Mouse (Mus musculus) C2C12 (cell line): ENCODE results near the gene Kdm4a.

Source experiments
- CTCF ChIP-seq: IDR thresholded peaks from one replicate; pipeline ENCODE4 v1.5.1; 2011; ENCODE audit not compliant: control insufficient read depth, insufficient read depth, insufficient read length
- MAX ChIP-seq: IDR thresholded peaks from one replicate; pipeline ENCODE4 v1.6.1; 2011; ENCODE audit warnings: mild to moderate bottlenecking, control low read depth
- USF1 ChIP-seq: IDR thresholded peaks from one replicate; pipeline ENCODE4 v1.6.1; 2011; ENCODE audit warnings: low read depth, mild to moderate bottlenecking, control low read depth, moderate library complexity

DNA sequence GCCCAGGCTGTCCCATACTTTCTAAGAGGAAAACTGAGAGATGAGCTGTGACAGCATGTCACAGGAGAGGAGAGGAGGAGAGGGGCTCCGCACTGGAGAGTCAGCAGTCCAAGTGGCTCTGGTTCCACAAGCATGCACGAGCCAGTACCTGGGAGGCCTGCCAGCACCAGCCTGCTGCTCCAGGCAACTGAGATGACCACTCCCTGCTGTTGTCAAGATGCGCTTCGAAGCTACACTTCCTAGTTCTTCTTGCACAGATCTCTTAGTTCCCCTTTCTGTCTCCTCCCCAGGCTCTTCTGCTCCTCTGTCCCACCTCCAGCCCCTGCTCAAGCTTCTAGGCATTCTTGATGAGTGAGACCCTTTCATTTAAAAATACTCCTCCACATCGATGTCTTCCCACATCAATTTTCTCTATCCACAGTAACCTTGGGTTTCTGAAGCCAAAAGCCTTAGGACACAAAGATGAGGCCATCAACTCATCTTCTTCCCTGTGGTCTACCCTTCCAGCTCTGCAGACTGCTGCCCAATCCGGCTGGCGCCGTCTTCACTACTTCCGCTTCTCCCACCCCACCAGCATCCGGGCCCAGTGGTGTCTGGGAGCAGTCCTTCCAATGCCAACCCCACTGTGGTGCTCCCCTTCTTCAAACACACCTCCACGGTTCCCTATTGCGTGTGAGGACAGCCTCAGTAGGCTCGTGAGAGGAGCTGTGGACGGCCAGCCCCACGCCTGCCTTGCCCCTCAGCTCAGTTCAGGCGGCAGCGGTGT, 27.6 kb downstream of the Kdm4a start:
- TF ChIP-seq CTCF (no peak), MAX (no peak), USF1 (no peak)
